Mouse (Mus musculus) limb, embryonic 14.5 days (tissue): ENCODE measurements around the gene Slf2. TPM values are rescaled to one million over a fixed set of nuclear protein-coding genes. Genes with fewer than 3 reads are reported as not detected.

Experiments used
- ATAC-seq: fragments of 200-750 bp; cut with Nextera tagmentation; 2 replicates; pipeline ENCODE4 v1.8.0; 2017; ENCODE audit warnings: low read depth, moderate number of reproducible peaks, moderate TSS enrichment; ENCODE audit not compliant: low FRiP score
- DNase-seq: peaks from one replicate; pipeline ENCODE4 v3.0.0-alpha.2; 2015; ENCODE audit warnings: low spot score
- H3K27ac ChIP-seq: fragments of 300-500 bp; sonication (generic); replicated peaks from 2 replicates; pipeline ENCODE4 v1.5.1; 2014; ENCODE audit warnings: low read depth, mild to moderate bottlenecking, low read length, moderate library complexity, mixed read lengths
- H3K27me3 ChIP-seq: fragments of 300-500 bp; sonication (generic); 2 replicates; pipeline ENCODE4 v1.6.1; 2014; ENCODE audit warnings: low read length, mixed read lengths; ENCODE audit not compliant: control insufficient read depth, insufficient read depth
- H3K36me3 ChIP-seq: fragments of 300-500 bp; sonication (generic); 2 replicates; pipeline ENCODE4 v1.6.1; 2014; ENCODE audit warnings: mild to moderate bottlenecking, low read length, moderate library complexity, mixed read lengths; ENCODE audit not compliant: control insufficient read depth, insufficient read depth
- H3K4me1 ChIP-seq: fragments of 300-500 bp; sonication (generic); 2 replicates; pipeline ENCODE4 v1.6.1; 2014; ENCODE audit warnings: antibody characterized with exemption, low read length, mixed read lengths; ENCODE audit not compliant: control insufficient read depth, insufficient read depth
- H3K4me2 ChIP-seq: fragments of 300-500 bp; sonication (generic); replicated peaks from 2 replicates; pipeline ENCODE4 v1.6.1; 2014; ENCODE audit warnings: low read depth, mild to moderate bottlenecking, low read length, moderate library complexity; ENCODE audit not compliant: severe bottlenecking
- H3K4me3 ChIP-seq: fragments of 300-500 bp; sonication (generic); replicated peaks from 2 replicates; pipeline ENCODE4 v1.5.1; 2014; ENCODE audit warnings: low read length
- H3K9ac ChIP-seq: fragments of 300-500 bp; sonication (generic); 2 replicates; pipeline ENCODE4 v1.6.1; 2014; ENCODE audit warnings: mild to moderate bottlenecking, low read depth, low read length, moderate library complexity; ENCODE audit not compliant: severe bottlenecking
- H3K9me3 ChIP-seq: fragments of 300-500 bp; sonication (generic); 2 replicates; pipeline ENCODE4 v1.6.1; 2016; ENCODE audit warnings: low read length; ENCODE audit not compliant: control insufficient read depth
- POLR2A ChIP-seq: fragments of 200-500 bp; IDR thresholded peaks from 2 replicates; pipeline ENCODE4 v1.8.0; 2012; ENCODE audit warnings: inconsistent platforms, mild to moderate bottlenecking, moderate library complexity, borderline replicate concordance; ENCODE audit not compliant: insufficient read depth, insufficient read length; ENCODE audit errors: extremely low read depth
- WGBS: fragments of 180-500 bp; shearing (Covaris S2); extraction: QIAGEN DNeasy Blood & Tissue Kit; methylation state at CpG from one replicate; pipeline ENCODE4 v1.1.7; 2014; 5-methylcytosine and 5-hydroxymethylcytosine counted together
- polyA plus RNA-seq, 2 experiments: library from polyadenylated mRNA; depleted of rRNA in 1 of 2; stranded (reverse) in 1 of 2; unstranded in 1 of 2; fragments of >200 nt; fragmentation: Nextera tagmentation in 1 of 2; extraction: Ambion mirVana in 1 of 2; gene quantifications; 2 replicates each; pipeline versions ENCODE4 v1.2.1 to v1.2.3; 2012 to 2014

Gene Slf2
- polyA plus RNA-seq (2012; rRNA removed) (28.3 and 35.0 TPM in 2 replicates), polyA plus RNA-seq (2014; fragmentation: Nextera tagmentation; extraction: Ambion mirVana) (39.1 and 41.6 TPM in 2 replicates)

GRCm38 (mm10) chr19:44930744-44931453, at the start of gene Slf2:
Gene Slf2 (plus strand): TSS chr19:44931151.
- no peaks in the 10 kb centered on the region for H3K27me3 ChIP-seq
- under 1% methylated on average over 43 of the region's 55 CpGs for WGBS
- ATAC-seq (peak; percentile 97), DNase-seq (peak; percentile 99)
- H3K4me1 ChIP-seq: peaks cover 23% of the 10 kb centered on the region
- peak; percentile 90; the same call in 1 of the 2 replicates for TF ChIP-seq POLR2A
- H3K9ac ChIP-seq: peak within 1 kb of the TSS; percentile 81
- H3K4me2 ChIP-seq: peak within 1 kb of the TSS; percentile 75
- H3K9me3 ChIP-seq: no peaks in the 10 kb centered on the region
- H3K4me3 ChIP-seq: peak within 1 kb of the TSS; percentile 96
- H3K27ac ChIP-seq: peak within 1 kb of the TSS; percentile 73
- peaks cover 18% of the 10 kb centered on the region for H3K36me3 ChIP-seq

DNA sequence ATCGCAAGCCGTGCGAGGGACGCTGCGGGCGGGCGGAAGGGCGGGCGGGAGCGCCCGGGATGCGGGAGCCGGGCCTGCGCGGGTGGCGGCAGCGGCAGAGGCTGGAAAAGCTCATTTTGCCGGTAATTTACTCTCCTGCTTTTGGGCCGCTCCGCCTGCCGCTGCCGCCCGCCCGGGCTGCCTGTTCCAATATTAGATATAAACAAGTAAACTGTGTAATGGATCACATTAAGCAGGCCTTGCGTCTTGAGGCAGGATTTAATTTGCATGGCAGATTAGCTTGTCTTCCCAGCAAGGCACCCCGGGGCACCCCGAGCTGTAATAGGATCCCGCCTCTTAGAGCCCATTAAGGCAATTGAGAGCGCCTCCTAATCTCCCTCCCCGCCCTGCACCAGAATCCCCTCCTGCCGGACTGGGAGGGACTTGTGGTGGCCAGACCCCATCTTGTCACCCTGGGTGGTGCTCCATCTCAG, 48.4 kb upstream of the Slf2 start:
- Histone ChIP-seq H3K4me2 (peak overlapping the region; percentile 48), H3K27me3 (peaks cover 4% of the 10 kb centered on the region; the same call in 1 of the 2 replicates), H3K4me1 (no peaks in the 10 kb centered on the region), H3K9ac (peak overlapping the region; percentile 60), H3K36me3 (no peaks in the 10 kb centered on the region), H3K27ac (no peak overlapping the region), H3K9me3 (no peaks in the 10 kb centered on the region), H3K4me3 (peak overlapping the region; percentile 33)
- 2% methylated on average over 29 of the region's 31 CpGs for WGBS
- DNase-seq (peak; percentile 17), ATAC-seq (peak; percentile 44; the same call in 1 of the 2 replicates)
- TF ChIP-seq POLR2A: no peak

GRCm38 (mm10) chr19:44884331-44884730, 46.6 kb upstream of the Slf2 start:
- no peak for ATAC-seq
- Histone ChIP-seq H3K4me1 (no peaks in the 10 kb centered on the region), H3K9me3 (no peaks in the 10 kb centered on the region), H3K4me3 (no peak overlapping the region), H3K27me3 (peaks cover 4% of the 10 kb centered on the region; the same call in 1 of the 2 replicates), H3K9ac (no peak overlapping the region), H3K36me3 (no peaks in the 10 kb centered on the region), H3K4me2 (no peak overlapping the region), H3K27ac (no peak overlapping the region)
- no peak for TF ChIP-seq POLR2A
- no peak for DNase-seq
- WGBS: 12% methylated on average over 3 of the region's 3 CpGs

GRCm38 (mm10) chr19:44886475-44886874, 44.5 kb upstream of the Slf2 start:
- DNase-seq (no peak), ATAC-seq (no peak)
- Histone ChIP-seq H3K4me3 (no peak overlapping the region), H3K27ac (no peak overlapping the region), H3K9ac (no peak overlapping the region), H3K27me3 (peaks cover 4% of the 10 kb centered on the region; the same call in 1 of the 2 replicates), H3K36me3 (no peaks in the 10 kb centered on the region), H3K9me3 (no peaks in the 10 kb centered on the region), H3K4me2 (no peak overlapping the region), H3K4me1 (no peaks in the 10 kb centered on the region)
- 31% methylated on average over 3 of the region's 3 CpGs for WGBS
- TF ChIP-seq POLR2A: no peak

GRCm38 (mm10) chr19:44887679-44888235, 43.2 kb upstream of the Slf2 start:
- peaks cover 3% of the 10 kb centered on the region; the same call in 1 of the 2 replicates for H3K27me3 ChIP-seq
- 24% methylated on average over 7 of the region's 7 CpGs for WGBS

More at GRCm38 (mm10) chr19:44887679-44888235, 43.2 kb upstream of the Slf2 start:
- Histone ChIP-seq H3K36me3 (no peaks in the 10 kb centered on the region), H3K4me2 (no peak overlapping the region), H3K9ac (no peak overlapping the region), H3K4me1 (no peaks in the 10 kb centered on the region), H3K9me3 (no peaks in the 10 kb centered on the region), H3K4me3 (no peak overlapping the region), H3K27ac (no peak overlapping the region)
- no peak for ATAC-seq
- no peak for TF ChIP-seq POLR2A
- peak; percentile 42 for DNase-seq
